Mouse (Mus musculus) forebrain, embryonic 15.5 days (tissue): ENCODE measurements around the gene Trpc2. TPM values are rescaled to one million over a fixed set of nuclear protein-coding genes. Genes with fewer than 3 reads are reported as not detected.
"Not testable (repeated sequence)": the region's sequence is repeated elsewhere in the genome, so short reads cannot be mapped to it uniquely, and the experiment has no call there.

Source experiments
- ATAC-seq: fragments of 200-750 bp; cut with Nextera tagmentation; replicated peaks from 2 replicates; pipeline ENCODE4 v1.8.0; 2017; ENCODE audit warnings: mild to moderate bottlenecking, moderate TSS enrichment, moderate library complexity
- H3K27ac ChIP-seq: fragments of 300-500 bp; sonication (generic); replicated peaks from 2 replicates; pipeline ENCODE4 v1.5.1; 2015; ENCODE audit warnings: mild to moderate bottlenecking, inconsistent platforms
- H3K27me3 ChIP-seq: fragments of 300-500 bp; sonication (generic); 2 replicates; pipeline ENCODE4 v1.6.1; 2015; ENCODE audit warnings: inconsistent platforms
- H3K36me3 ChIP-seq: fragments of 300-500 bp; sonication (generic); 2 replicates; pipeline ENCODE4 v1.6.1; 2015; ENCODE audit warnings: mild to moderate bottlenecking, inconsistent platforms
- H3K4me1 ChIP-seq: fragments of 300-500 bp; sonication (generic); 2 replicates; pipeline ENCODE4 v1.6.1; 2015; ENCODE audit warnings: inconsistent platforms
- H3K4me2 ChIP-seq: fragments of 300-500 bp; sonication (generic); replicated peaks from 2 replicates; pipeline ENCODE4 v1.6.1; 2015; ENCODE audit warnings: mild to moderate bottlenecking, inconsistent platforms
- H3K4me3 ChIP-seq: fragments of 300-500 bp; sonication (generic); 2 replicates; pipeline ENCODE4 v1.5.1; 2015; ENCODE audit warnings: mild to moderate bottlenecking, inconsistent platforms
- H3K9ac ChIP-seq: fragments of 300-500 bp; sonication (generic); replicated peaks from 2 replicates; pipeline ENCODE4 v1.6.1; 2015; ENCODE audit warnings: mild to moderate bottlenecking, inconsistent platforms
- H3K9me3 ChIP-seq: fragments of 300-500 bp; sonication (generic); 2 replicates; pipeline ENCODE4 v1.6.1; 2016; ENCODE audit warnings: inconsistent platforms
- WGBS: fragments of 180-500 bp; shearing (Covaris S2); methylation state at CpG from one replicate; pipeline ENCODE4 v1.1.7; 2015; ENCODE audit warnings: mixed read lengths; 5-methylcytosine and 5-hydroxymethylcytosine counted together
- polyA plus RNA-seq: library from polyadenylated mRNA; unstranded; fragments of >200 nt; fragmentation: Nextera tagmentation; extraction: Ambion mirVana; gene quantifications from 2 replicates; pipeline ENCODE4 v1.2.1, GENCODE M21; 2015

The Trpc2 gene
- 0.29 TPM in 1 of 2 replicates, not detected in the other for polyA plus RNA-seq

- H3K9me3 ChIP-seq, result no peaks in the 10 kb centered on the region
- H3K36me3 ChIP-seq, result peaks cover 55% of the 10 kb centered on the region
Measured at GRCm38 (mm10) chr7:102082816-102083215, at the start of gene Trpc2. TSS of gene Trpc2 (plus strand) at chr7:102083116.

GRCm38 (mm10) chr7:102034904-102035303 is 48.0 kb upstream of the Trpc2 start:
- Histone ChIP-seq H3K4me1 (no peaks in the 10 kb centered on the region), H3K27ac (no peak overlapping the region), H3K9ac (no peak overlapping the region), H3K4me3 (no peak overlapping the region), H3K4me2 (no peak overlapping the region), H3K36me3 (peaks cover 79% of the 10 kb centered on the region), H3K27me3 (no peaks in the 10 kb centered on the region), H3K9me3 (no peaks in the 10 kb centered on the region)
- WGBS, result 97% methylated on average over 1 of the region's 1 CpGs
- ATAC-seq, result no peak

More at GRCm38 (mm10) chr7:102082816-102083215, at the start of gene Trpc2:
- no peak within 1 kb of the TSS for H3K4me3 ChIP-seq
- H3K4me1 ChIP-seq, result no peaks in the 10 kb centered on the region
- H3K4me2 ChIP-seq, result no peak within 1 kb of the TSS
- no peak for ATAC-seq
- H3K27me3 ChIP-seq, result no peaks in the 10 kb centered on the region
- H3K9ac ChIP-seq, result no peak within 1 kb of the TSS
- WGBS, result 87% methylated on average over 5 of the region's 5 CpGs
- no peak within 1 kb of the TSS for H3K27ac ChIP-seq

GRCm38 (mm10) chr7:102035534-102035933 is 47.4 kb upstream of the Trpc2 start:
- Histone ChIP-seq H3K9ac (no peak overlapping the region), H3K27me3 (no peaks in the 10 kb centered on the region), H3K4me3 (no peak overlapping the region), H3K27ac (no peak overlapping the region), H3K9me3 (no peaks in the 10 kb centered on the region), H3K36me3 (peaks cover 79% of the 10 kb centered on the region), H3K4me2 (no peak overlapping the region), H3K4me1 (no peaks in the 10 kb centered on the region)
- ATAC-seq, result no peak
- 81% methylated on average over 2 of the region's 2 CpGs for WGBS

- H3K9me3 ChIP-seq, result no peaks in the 10 kb centered on the region
- no peak overlapping the region for H3K9ac ChIP-seq
- 93% methylated on average over 3 of the region's 3 CpGs for WGBS
- no peak for ATAC-seq
- H3K4me1 ChIP-seq, result no peaks in the 10 kb centered on the region
- no peak overlapping the region for H3K4me2 ChIP-seq
- H3K36me3 ChIP-seq, result peaks cover 77% of the 10 kb centered on the region
- no peak overlapping the region for H3K4me3 ChIP-seq
- H3K27ac ChIP-seq, result no peak overlapping the region
- no peaks in the 10 kb centered on the region for H3K27me3 ChIP-seq
Measured at GRCm38 (mm10) chr7:102037318-102037717, 45.6 kb upstream of the Trpc2 start.

- H3K9me3 ChIP-seq, result no peaks in the 10 kb centered on the region
- no peak overlapping the region for H3K4me2 ChIP-seq
- WGBS, result 84% methylated on average over 2 of the region's 2 CpGs
- peaks cover 42% of the 10 kb centered on the region for H3K36me3 ChIP-seq
- ATAC-seq, result no peak
- no peak overlapping the region for H3K4me3 ChIP-seq
- no peaks in the 10 kb centered on the region for H3K4me1 ChIP-seq
- no peaks in the 10 kb centered on the region for H3K27me3 ChIP-seq
- H3K9ac ChIP-seq, result no peak overlapping the region
- H3K27ac ChIP-seq, result no peak overlapping the region
Measured at GRCm38 (mm10) chr7:102042314-102042713, 40.6 kb upstream of the Trpc2 start.

- ATAC-seq, H3K9ac ChIP-seq, H3K27me3 ChIP-seq, H3K9me3 ChIP-seq, H3K4me3 ChIP-seq, H3K27ac ChIP-seq, H3K4me1 ChIP-seq, H3K4me2 ChIP-seq: not testable (repeated sequence)
- H3K36me3 ChIP-seq, result peaks cover 15% of the 10 kb centered on the region; the same call in 1 of the 2 replicates
Measured at GRCm38 (mm10) chr7:102048524-102048923, 34.4 kb upstream of the Trpc2 start.

- no peak for ATAC-seq
- no peak overlapping the region for H3K9ac ChIP-seq
- H3K36me3 ChIP-seq, result peaks cover 21% of the 10 kb centered on the region
- H3K27ac ChIP-seq, result no peak overlapping the region
- no peaks in the 10 kb centered on the region for H3K9me3 ChIP-seq
- no peak overlapping the region for H3K4me3 ChIP-seq
- 93% methylated on average over 3 of the region's 3 CpGs for WGBS
- no peak overlapping the region for H3K4me2 ChIP-seq
- H3K27me3 ChIP-seq, result no peaks in the 10 kb centered on the region
- peaks cover 30% of the 10 kb centered on the region for H3K4me1 ChIP-seq
Measured at GRCm38 (mm10) chr7:102061353-102061752, 21.6 kb upstream of the Trpc2 start.

- peaks cover 36% of the 10 kb centered on the region for H3K4me1 ChIP-seq
- no peaks in the 10 kb centered on the region for H3K27me3 ChIP-seq
- H3K4me3 ChIP-seq, result no peak overlapping the region
- no peak overlapping the region for H3K27ac ChIP-seq
- H3K4me2 ChIP-seq, result no peak overlapping the region
- peaks cover 21% of the 10 kb centered on the region for H3K36me3 ChIP-seq
- ATAC-seq, result no peak
- no peaks in the 10 kb centered on the region for H3K9me3 ChIP-seq
- H3K9ac ChIP-seq, result no peak overlapping the region
- WGBS, result 80% methylated on average over 1 of the region's 1 CpGs
Measured at GRCm38 (mm10) chr7:102062203-102062602, 20.7 kb upstream of the Trpc2 start.

GRCm38 (mm10) chr7:102063891-102064290 is 19.0 kb upstream of the Trpc2 start:
- Histone ChIP-seq H3K36me3 (peaks cover 12% of the 10 kb centered on the region), H3K9ac (no peak overlapping the region), H3K4me1 (peaks cover 40% of the 10 kb centered on the region), H3K27ac (no peak overlapping the region), H3K9me3 (no peaks in the 10 kb centered on the region), H3K4me3 (peak overlapping the region; percentile 67), H3K4me2 (peak overlapping the region; percentile 55), H3K27me3 (no peaks in the 10 kb centered on the region)
- WGBS, result 93% methylated on average over 9 of the region's 9 CpGs
- ATAC-seq, result no peak

- peaks cover 4% of the 10 kb centered on the region for H3K36me3 ChIP-seq
- H3K4me1 ChIP-seq, result peaks cover 40% of the 10 kb centered on the region
- no peaks in the 10 kb centered on the region for H3K27me3 ChIP-seq
- H3K9ac ChIP-seq, result peak overlapping the region; percentile 78
- 0% methylated on average over 9 of the region's 9 CpGs for WGBS
- peak overlapping the region; percentile 67 for H3K4me3 ChIP-seq
- peak; percentile 46 for ATAC-seq
- H3K9me3 ChIP-seq, result no peaks in the 10 kb centered on the region
- H3K27ac ChIP-seq, result peak overlapping the region; percentile 91
- H3K4me2 ChIP-seq, result peak overlapping the region; percentile 55
Measured at GRCm38 (mm10) chr7:102064655-102065045, 18.3 kb upstream of the Trpc2 start.

GRCm38 (mm10) chr7:102065046-102065891 is 17.6 kb upstream of the Trpc2 start, which contains the start of the genes Rnf121, Xndc1 and Xntrpc:
TSS of gene Rnf121 (minus strand) at chr7:102065469.
TSS of gene Xndc1 (plus strand) at chr7:102065511.
TSS of gene Xntrpc (plus strand) at chr7:102065713.
- peaks cover 40% of the 10 kb centered on the region for H3K4me1 ChIP-seq
- H3K36me3 ChIP-seq, result 0 out of 2 replicates have a peak, but pooled peaks cover 3% of the 10 kb centered on the region
- H3K4me2 ChIP-seq, result peak within 1 kb of the TSS; percentile 55
- H3K27me3 ChIP-seq, result no peaks in the 10 kb centered on the region
- ATAC-seq, result peak; percentile 100
- H3K4me3 ChIP-seq, result peak within 1 kb of the TSS; percentile 67
- peak within 1 kb of the TSS; percentile 91 for H3K27ac ChIP-seq
- H3K9me3 ChIP-seq, result no peaks in the 10 kb centered on the region
- peak within 1 kb of the TSS; percentile 78 for H3K9ac ChIP-seq
- under 1% methylated on average over 56 of the region's 56 CpGs for WGBS

- no peak overlapping the region for H3K27ac ChIP-seq
- peaks cover 10% of the 10 kb centered on the region; the same call in 1 of the 2 replicates for H3K36me3 ChIP-seq
- no peaks in the 10 kb centered on the region for H3K27me3 ChIP-seq
- WGBS, result 72% methylated on average over 6 of the region's 6 CpGs
- H3K4me3 ChIP-seq, result peak overlapping the region; percentile 67
- peak overlapping the region; percentile 78 for H3K9ac ChIP-seq
- peaks cover 40% of the 10 kb centered on the region for H3K4me1 ChIP-seq
- no peaks in the 10 kb centered on the region for H3K9me3 ChIP-seq
- no peak for ATAC-seq
- H3K4me2 ChIP-seq, result peak overlapping the region; percentile 55
Measured at GRCm38 (mm10) chr7:102066363-102066762, 16.6 kb upstream of the Trpc2 start.
